Mouse (Mus musculus): ENCODE data around the gene Hcn1. TPM values are rescaled to one million over a fixed set of nuclear protein-coding genes. Genes with fewer than 3 reads are reported as not detected.
A peak's percentile ranks its signal among the peaks of the same experiment; 100 is the strongest.

Gene Hcn1
- total RNA-seq, 2 experiments from 2014 or later = not detected

DNA sequence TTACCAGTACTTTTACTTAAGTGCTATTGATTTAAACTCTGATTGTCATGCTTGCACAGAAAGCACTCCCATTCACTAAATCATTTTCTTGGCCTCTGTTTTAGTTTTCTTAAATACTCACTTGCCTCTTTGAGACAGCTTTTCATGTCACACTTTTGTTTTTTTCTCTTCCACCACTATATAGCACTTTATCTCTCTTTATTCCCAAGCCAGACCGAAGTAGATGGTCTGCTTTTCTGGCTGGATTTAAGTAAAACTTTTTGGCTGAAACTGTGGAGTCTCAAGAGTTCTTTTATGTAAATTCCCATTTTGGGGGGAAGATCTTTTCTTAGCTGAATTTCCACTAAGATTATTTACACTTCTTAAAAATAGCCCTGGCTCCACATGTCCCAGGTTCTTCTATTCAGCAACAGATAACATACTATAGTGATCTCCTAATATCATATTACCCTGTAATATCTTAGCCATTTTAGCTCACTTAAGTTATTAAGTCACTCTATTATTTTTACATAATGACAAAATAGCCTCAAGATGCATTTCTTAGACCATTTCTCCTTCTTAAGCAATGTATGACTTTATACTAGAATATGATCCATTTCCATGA lies 92.7 kb downstream of the Hcn1 start:
- ATAC-seq (replicated peaks; ENCODE audit: poor library complexity) = no peak

DNA sequence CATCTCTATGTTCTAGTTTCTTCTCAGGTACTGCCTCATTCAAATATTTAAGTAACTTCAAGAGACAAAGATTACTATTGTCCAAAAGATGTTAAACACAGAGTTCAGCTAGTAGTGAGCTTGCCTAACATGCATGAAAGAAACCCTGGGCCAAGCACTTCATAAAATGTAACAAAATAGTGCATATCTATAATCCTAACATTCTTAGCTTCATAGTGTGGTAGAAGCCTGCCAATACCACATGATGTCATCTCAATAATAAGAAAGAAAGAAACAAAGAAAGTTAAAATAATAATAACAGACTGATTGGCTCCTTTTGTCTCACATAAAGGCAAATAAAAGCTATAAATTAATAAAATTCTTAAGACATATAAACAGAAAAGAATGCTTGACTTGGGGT lies 103.5 kb downstream of the Hcn1 start:
- no peak for ATAC-seq (replicated peaks; ENCODE audit: poor library complexity)

GRCm38 (mm10) chr13:117705997-117706396 lies 103.9 kb downstream of the Hcn1 start:
- no peak for ATAC-seq (replicated peaks; ENCODE audit: poor library complexity)

DNA sequence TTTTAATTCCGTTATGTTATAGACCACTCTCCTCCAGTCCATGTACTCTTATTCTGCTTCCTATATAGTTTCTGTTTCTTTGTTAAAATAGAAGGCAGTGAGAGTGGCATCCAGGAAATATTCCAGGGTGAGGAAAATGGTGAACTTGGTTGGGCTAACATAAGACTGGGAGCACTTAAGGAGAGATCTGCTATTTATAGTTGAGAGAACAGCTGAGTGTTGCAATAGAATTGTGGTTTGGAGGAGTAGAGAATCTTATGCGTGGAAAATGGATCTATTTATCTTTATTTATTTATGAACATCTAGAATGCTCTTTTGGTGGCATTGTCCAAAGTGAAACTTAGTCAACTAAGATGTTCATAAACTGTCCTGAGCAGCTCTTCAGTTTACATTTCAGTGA lies 104.4 kb downstream of the Hcn1 start:
- ATAC-seq (replicated peaks; ENCODE audit: poor library complexity) = no peak

GRCm38 (mm10) chr13:117706986-117707738 lies 105.0 kb downstream of the Hcn1 start:
- ATAC-seq (replicated peaks; ENCODE audit: poor library complexity) = no peak

GRCm38 (mm10) chr13:117710811-117711210 lies 108.7 kb downstream of the Hcn1 start:
- ATAC-seq (replicated peaks; ENCODE audit: poor library complexity) = no peak

- no peak for ATAC-seq (replicated peaks; ENCODE audit: poor library complexity)
Observed at GRCm38 (mm10) chr13:117722090-117722489, 120.0 kb downstream of the Hcn1 start.

DNA sequence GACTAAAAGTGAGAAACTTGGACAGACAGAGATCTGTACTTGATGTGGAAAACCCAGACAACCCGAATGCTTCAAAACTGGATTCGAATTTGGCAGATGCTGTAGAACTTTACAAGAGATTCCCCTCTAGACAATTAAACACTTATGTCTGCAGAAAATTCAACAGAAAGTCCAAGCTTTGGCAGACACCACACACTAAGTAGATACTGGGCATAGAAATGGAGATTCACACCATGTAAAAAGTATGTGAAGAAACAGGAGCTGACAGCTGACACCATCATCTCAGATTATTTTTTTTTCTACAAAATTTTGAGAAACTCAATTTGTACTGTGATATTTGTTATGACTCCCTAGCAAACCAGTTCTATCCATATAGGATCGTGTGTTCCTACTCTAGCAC lies 122.0 kb downstream of the Hcn1 start:
- no peak for ATAC-seq (replicated peaks; ENCODE audit: poor library complexity)

DNA sequence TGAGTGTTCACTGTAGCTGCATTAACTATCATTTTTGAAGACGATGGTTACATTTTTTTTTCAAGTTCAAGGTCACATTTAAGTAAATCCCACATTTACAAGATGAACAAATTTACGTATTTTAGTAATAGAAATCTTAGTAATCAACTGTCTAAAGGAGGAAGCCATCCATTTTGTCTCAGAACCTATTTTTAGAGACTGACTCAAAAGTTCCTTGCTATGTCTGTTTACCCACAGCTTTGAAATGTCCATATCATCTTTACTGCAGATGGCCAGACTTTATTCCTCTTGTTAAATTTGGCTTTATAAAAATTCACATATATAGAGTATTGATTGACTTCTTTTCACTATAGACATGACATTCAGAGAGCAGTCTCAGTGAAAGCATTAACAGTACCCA lies 126.3 kb downstream of the Hcn1 start:
- no peak for ATAC-seq (replicated peaks; ENCODE audit: poor library complexity)

- no peak for ATAC-seq (replicated peaks; ENCODE audit: poor library complexity)
Observed at GRCm38 (mm10) chr13:117732738-117733137, 130.6 kb downstream of the Hcn1 start.

DNA sequence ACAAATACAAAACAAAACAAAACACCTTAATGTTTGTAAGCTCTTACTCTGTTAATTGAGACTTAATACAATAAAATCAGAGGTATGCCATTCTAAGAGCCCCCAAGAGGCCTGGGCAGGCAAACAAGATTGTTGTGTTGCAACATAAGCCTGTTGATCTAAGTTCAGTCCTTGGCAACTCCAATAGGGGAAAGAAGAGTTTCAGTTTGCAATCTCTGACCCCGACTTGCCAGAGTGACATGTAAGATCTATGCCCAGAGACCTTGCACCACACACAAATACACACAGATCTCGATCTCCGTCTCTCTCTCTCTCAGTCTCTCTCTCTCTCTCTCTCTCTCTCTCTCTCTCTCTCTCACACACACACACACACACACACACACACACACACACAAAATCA lies 142.3 kb downstream of the Hcn1 start:
- no peak for ATAC-seq (replicated peaks; ENCODE audit: poor library complexity)

GRCm38 (mm10) chr13:117745173-117745572 lies 143.1 kb downstream of the Hcn1 start:
- ATAC-seq (replicated peaks; ENCODE audit: poor library complexity) = 0 out of 2 replicates have a peak, but pooled peaks have one; percentile 17

DNA sequence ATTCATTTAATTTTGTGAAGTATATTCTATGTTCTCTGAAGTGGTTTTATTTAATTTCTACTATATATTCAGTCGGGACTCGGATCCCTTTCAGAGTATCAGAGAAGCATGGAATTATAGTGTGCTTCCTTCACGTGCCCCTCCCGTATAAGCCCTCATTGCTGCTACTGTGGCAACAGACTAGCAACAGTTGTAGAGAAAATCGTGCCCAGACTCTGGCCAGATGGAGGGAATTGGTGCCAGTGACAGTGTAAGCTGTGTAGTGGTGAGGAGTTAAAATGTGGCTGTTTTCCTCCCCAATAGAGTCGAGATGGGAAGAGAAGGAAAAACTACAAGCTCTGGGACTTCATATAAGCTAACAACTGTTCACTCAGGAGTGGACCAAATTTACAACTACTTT lies 163.4 kb downstream of the Hcn1 start:
- ATAC-seq (replicated peaks; ENCODE audit: poor library complexity) = no peak

DNA sequence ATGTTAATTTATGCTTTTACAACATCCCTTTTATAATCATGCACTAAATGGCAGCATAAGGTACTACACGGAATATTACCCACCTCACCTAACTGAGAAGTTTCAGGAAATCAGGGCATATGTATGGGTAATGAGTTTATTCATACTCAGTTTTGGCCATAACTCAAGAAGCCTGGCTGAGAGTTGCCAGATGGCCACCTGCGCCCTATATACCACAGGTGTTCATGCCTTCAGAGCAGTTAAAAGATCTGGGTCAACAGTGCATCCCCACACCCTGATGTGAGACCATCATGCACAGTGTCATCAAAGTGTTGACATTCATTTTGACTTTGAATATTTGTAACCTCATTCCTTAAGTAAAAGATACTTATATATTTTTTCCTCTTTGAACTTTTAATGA lies 183.3 kb downstream of the Hcn1 start:
- ATAC-seq (replicated peaks; ENCODE audit: poor library complexity) = no peak

DNA sequence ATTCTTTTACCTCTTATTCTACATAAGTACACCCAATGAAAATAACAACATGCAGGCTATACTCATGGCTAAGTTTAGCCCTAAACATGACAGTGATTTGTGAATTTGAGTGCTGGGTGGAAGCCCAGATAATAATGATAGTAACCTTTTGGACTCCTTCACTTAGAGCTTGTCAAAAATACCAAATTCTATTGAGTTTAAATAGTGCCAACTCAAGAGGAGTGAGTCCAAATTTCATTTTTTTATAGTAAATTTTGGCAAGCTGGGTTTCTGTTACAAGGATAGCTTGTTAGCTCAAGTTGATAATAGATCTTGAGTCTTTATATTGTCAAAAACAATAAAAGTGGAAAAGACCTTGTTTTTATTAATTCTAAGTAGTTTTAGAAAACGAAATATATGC lies 190.7 kb downstream of the Hcn1 start:
- no peak for ATAC-seq (replicated peaks; ENCODE audit: poor library complexity)

DNA sequence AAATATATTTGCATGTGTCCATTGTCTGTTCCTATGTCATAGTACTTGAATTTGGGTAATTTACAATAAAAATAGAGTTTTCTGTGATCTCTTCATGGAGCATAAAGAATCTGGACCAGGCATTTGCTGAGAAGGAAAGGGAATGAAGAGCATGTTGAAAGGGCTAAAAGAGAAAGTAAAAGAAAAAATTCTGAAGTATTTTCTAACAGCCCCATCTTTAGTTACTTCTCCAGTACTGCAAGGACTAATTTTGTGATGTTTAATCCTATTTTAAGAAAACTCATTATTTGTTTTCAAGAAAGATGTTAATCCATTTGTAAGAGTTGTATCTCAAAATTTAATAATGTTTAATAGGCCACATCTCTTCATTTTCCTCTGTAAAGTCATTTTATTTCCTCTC lies 198.9 kb downstream of the Hcn1 start:
- ATAC-seq (replicated peaks; ENCODE audit: poor library complexity) = peak; percentile 31; the same call in 1 of the 2 replicates

DNA sequence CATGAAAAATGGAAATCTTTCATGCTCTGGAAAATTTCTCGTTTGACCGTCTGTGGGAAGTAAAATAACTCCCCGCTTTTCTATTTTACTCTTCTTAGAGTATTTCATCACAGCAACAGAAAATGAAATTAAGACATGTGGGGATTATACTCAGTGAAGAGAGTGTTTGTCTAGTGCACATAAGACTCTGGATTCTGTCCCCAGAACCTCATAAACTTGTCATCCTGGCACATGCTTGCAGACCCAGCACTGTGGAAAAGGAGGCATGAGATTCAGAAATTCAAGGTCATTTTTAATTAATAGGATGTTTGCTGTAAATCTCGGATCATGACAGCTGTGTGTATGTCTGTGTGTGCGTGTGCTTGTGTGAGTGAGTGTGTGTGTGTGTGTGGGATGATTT lies 225.5 kb downstream of the Hcn1 start:
- ATAC-seq (replicated peaks; ENCODE audit: poor library complexity) = no peak

GRCm38 (mm10) chr13:117836658-117837057 lies 234.5 kb downstream of the Hcn1 start:
- ATAC-seq (replicated peaks; ENCODE audit: poor library complexity) = no peak

- peak; percentile 72 for ATAC-seq (replicated peaks; ENCODE audit: poor library complexity)
Observed at GRCm38 (mm10) chr13:117838264-117838663, 236.1 kb downstream of the Hcn1 start.

DNA sequence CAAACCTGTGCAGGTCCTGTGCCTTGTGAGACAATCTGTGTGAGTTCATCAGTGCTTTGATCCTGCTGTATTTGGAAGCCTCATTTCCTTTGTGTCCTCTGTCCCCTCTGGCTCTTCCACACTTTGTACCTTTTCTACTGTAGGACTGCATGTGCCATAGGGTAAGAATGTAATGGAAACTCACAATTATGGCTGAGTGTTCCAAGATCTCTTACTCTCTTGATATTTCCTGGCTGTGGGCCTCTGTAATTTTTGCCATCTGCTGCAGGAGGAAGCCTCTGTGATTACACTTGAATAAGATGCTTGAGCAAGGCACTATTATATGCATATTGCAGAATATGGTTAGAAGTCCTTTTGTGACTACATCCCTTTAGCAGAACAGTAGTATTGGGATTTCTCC lies 240.2 kb downstream of the Hcn1 start:
- ATAC-seq (replicated peaks; ENCODE audit: poor library complexity) = no peak

DNA sequence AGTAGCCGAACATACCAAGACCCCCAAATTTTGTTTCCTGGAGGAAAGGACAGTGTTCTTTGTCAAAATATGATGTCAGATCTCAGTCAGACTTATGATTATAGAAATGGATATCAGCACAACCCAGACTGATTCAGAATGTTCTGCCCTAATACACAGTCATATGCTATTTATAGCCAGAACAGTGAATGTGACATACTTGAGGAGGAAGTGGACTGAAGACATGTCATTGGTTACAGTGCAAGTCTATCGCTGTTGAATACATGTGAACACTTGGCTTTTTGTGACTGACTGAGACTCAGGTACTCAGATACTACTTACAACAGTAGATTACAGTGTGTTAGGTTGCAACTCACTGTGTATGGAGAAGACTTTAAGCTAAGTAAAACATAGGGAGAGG lies 245.2 kb downstream of the Hcn1 start:
- ATAC-seq (replicated peaks; ENCODE audit: poor library complexity) = peak; percentile 83

DNA sequence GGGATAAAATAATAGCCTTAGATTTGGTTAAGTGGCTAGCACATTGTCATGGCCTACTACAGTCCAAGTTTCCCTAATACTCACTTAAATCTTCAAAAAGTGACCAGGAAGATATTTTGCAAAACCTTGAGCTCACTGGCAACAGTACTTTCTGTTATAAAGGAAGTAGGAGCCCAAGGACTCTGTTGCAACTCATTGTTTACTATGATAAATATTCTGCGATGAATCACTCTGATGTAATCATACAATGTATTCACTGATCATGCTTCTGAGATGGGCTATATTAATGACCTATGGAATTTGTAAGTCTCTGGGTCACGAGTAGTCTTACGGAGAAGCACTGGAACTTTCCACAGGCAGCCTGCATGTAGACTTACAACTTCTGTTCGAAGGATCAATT lies 246.6 kb downstream of the Hcn1 start:
- peak; percentile 74 for ATAC-seq (replicated peaks; ENCODE audit: poor library complexity)
